17 mouse cellular contexts compared by ENCODE assay signal in the genomic region with DNA sequence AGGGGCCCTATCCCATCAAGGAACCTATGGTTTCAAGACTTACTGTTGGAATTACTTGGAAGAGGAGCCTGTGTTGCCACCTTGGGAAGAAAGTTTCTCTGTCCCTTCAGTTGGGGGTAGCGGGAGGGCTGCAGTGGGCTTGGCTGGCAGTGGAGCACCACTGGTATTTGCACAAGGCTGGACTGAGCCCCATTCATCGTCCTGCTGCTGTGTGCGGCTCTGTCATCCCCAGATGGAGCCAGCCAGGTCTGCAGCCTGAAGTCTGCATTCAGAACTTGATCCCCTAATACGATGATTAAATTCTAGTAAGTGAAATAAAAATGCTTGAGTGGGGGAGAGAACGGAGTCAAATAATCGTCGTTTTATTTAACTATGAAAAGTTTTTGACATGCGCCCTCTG. TPM values are rescaled to one million over a fixed set of nuclear protein-coding genes. Genes with fewer than 3 reads are reported as not detected.
A peak's percentile ranks its signal among the peaks of the same experiment; 100 is the strongest.
DNase-seq lines count a peak whose midpoint lies in the region; ATAC-seq and TF ChIP-seq lines count a peak whose summit lies in the region.
"Had no signal": no experiment of that assay in that cellular context is flagged by ENCODE, and none has a peak within 500 bp of the region (broad histone marks: within the 10 kb centered on the region; RNA-seq: fewer than 3 reads in every experiment).

No protein-coding gene starts in this region.

- no peak overlapping the region for H3K4me2 ChIP-seq in heart, embryonic 14.5 days (ENCODE audit: low read length)
- 0 out of 2 replicates have a peak overlapping the region, but pooled peaks have one; percentile 6 for H3K4me2 ChIP-seq in lung, embryonic 16.5 days (ENCODE audit: low read depth, low read length)
- H3K4me2 ChIP-seq in embryonic facial prominence, embryonic 13.5 days: peak overlapping the region; percentile 57
- H3K4me2 ChIP-seq in limb, embryonic 11.5 days (ENCODE audit: low read depth, severe bottlenecking): no peak overlapping the region; the same call in 1 of the 2 replicates
- H3K4me2 ChIP-seq: liver, embryonic 11.5 days had no signal

- TF ChIP-seq POLR2A in heart, adult 2 months (IDR thresholded peaks at IDR 0.05; ENCODE audit: insufficient read depth, low read depth, low read length): no peak

- H3K36me3 ChIP-seq in heart, embryonic 14.5 days (ENCODE audit: control insufficient read depth, insufficient read depth, low read length): 0 out of 2 replicates have a peak, but pooled peaks cover 5% of the 10 kb centered on the region
- H3K36me3 ChIP-seq in heart, adult 2 months (ENCODE audit: control insufficient read depth, insufficient read depth, low read length): no peaks in the 10 kb centered on the region
- peaks cover 5% of the 10 kb centered on the region for H3K36me3 ChIP-seq in lung, embryonic 16.5 days (ENCODE audit: control insufficient read depth, insufficient read depth, low read length)
- peaks cover 43% of the 10 kb centered on the region for H3K36me3 ChIP-seq in embryonic facial prominence, embryonic 13.5 days
- H3K36me3 ChIP-seq in limb, embryonic 11.5 days (ENCODE audit: control insufficient read depth, insufficient read depth, low read length): no peaks in the 10 kb centered on the region; the same call in 1 of the 2 replicates

- no peak overlapping the region for H3K9ac ChIP-seq in heart, embryonic 14.5 days (ENCODE audit: low read length)
- H3K9ac ChIP-seq in heart, adult 2 months (ENCODE audit: low read depth, low read length): no peak overlapping the region
- 0 out of 2 replicates have a peak overlapping the region, but pooled peaks have one; percentile 2 for H3K9ac ChIP-seq in lung, embryonic 16.5 days (ENCODE audit: low read length)
- H3K9ac ChIP-seq in embryonic facial prominence, embryonic 13.5 days: peak overlapping the region; percentile 73; the same call in 1 of the 2 replicates
- H3K9ac ChIP-seq in limb, embryonic 11.5 days (ENCODE audit: low read length): no peak overlapping the region

- H3K27me3 ChIP-seq in heart, embryonic 14.5 days (ENCODE audit: control insufficient read depth, insufficient read depth, low read length): no peaks in the 10 kb centered on the region
- no peaks in the 10 kb centered on the region for H3K27me3 ChIP-seq in heart, adult 2 months (ENCODE audit: control insufficient read depth, insufficient read depth, low read length)
- H3K27me3 ChIP-seq in lung, embryonic 16.5 days (ENCODE audit: control insufficient read depth, insufficient read depth, low read depth, low read length): no peaks in the 10 kb centered on the region
- no peaks in the 10 kb centered on the region for H3K27me3 ChIP-seq in embryonic facial prominence, embryonic 13.5 days
- H3K27me3 ChIP-seq in limb, embryonic 11.5 days (ENCODE audit: control insufficient read depth, insufficient read depth, low read length): no peaks in the 10 kb centered on the region

- no peaks in the 10 kb centered on the region for H3K79me2 ChIP-seq in heart, adult 2 months (replicated peaks; ENCODE audit: control insufficient read depth, insufficient read depth, low read length)

- H3K27ac ChIP-seq in heart, embryonic 14.5 days (replicated peaks in 1 of 2; ENCODE audit: control insufficient read depth in 1 of 2, insufficient read depth in 1 of 2, low read depth in 2 of 2, low read length in 2 of 2): peak overlapping the region; percentile 62 to 67; a peak in 3 of 4 replicates
- no peak overlapping the region for H3K27ac ChIP-seq in heart, adult 2 months
- H3K27ac ChIP-seq in lung, embryonic 16.5 days (ENCODE audit: low read length): peak overlapping the region; percentile 78
- peak overlapping the region; percentile 95 for H3K27ac ChIP-seq in embryonic facial prominence, embryonic 13.5 days
- H3K27ac ChIP-seq in limb, embryonic 11.5 days (replicated peaks; ENCODE audit: low read depth, low read length): peak overlapping the region; percentile 80
- H3K27ac ChIP-seq: macrophage had no signal

- ATAC-seq in heart, embryonic 14.5 days (ENCODE audit: insufficient number of reproducible peaks, insufficient read depth, low FRiP score, low read depth): no peak
- ATAC-seq in lung, embryonic 16.5 days (ENCODE audit: low read depth): no peak
- ATAC-seq in embryonic facial prominence, embryonic 13.5 days (ENCODE audit: insufficient number of reproducible peaks, insufficient read depth, low FRiP score, low TSS enrichment, low read depth): peak; percentile 48; the same call in 1 of the 2 replicates
- peak; percentile 58 for ATAC-seq in limb, embryonic 11.5 days (ENCODE audit: insufficient number of reproducible peaks, low FRiP score, low TSS enrichment, low read depth)
- ATAC-seq: CD4-positive, CD25-positive, alpha-beta regulatory T cell, adult 4 months; forebrain, embryonic 14.5 days; inflammation-experienced regulatory T-cells, adult 6 months had no signal

- WGBS in heart, embryonic 14.5 days: 86% methylated on average over 8 of the region's 8 CpGs
- 87% methylated on average over 8 of the region's 8 CpGs for WGBS in heart, adult 2 months
- 58% methylated on average over 8 of the region's 8 CpGs for WGBS in lung, embryonic 16.5 days
- 39% methylated on average over 8 of the region's 8 CpGs for WGBS in embryonic facial prominence, embryonic 13.5 days
- WGBS in limb, embryonic 11.5 days: 83% methylated on average over 8 of the region's 8 CpGs

- intact Hi-C loops in heart, adult 2 months (cut with DNase I): loop anchor here (5.0 kb wide), 1 partner anchor 47 kb away; no protein-coding TSS in a partner anchor

- H3K9me3 ChIP-seq in heart, embryonic 14.5 days (ENCODE audit: control insufficient read depth, low read length): no peaks in the 10 kb centered on the region
- no peaks in the 10 kb centered on the region for H3K9me3 ChIP-seq in lung, embryonic 16.5 days (ENCODE audit: control insufficient read depth, low read length)
- no peaks in the 10 kb centered on the region for H3K9me3 ChIP-seq in embryonic facial prominence, embryonic 13.5 days
- H3K9me3 ChIP-seq in limb, embryonic 11.5 days (ENCODE audit: control insufficient read depth, low read length): no peaks in the 10 kb centered on the region

- no peak for TF ChIP-seq EP300 in heart, adult 2 months (IDR thresholded peaks at IDR 0.05; ENCODE audit: insufficient read depth, low read depth, low read length)

- DNase-seq in heart, adult 2 months: no peak
- no peak for DNase-seq in lung, postnatal 10 days
- no peak for DNase-seq in limb, embryonic 11.5 days (ENCODE audit: low spot score)
- no peak for DNase-seq in urinary bladder, postnatal 36 days (ENCODE audit: low spot score in 2 of 2)
- no peak for DNase-seq in Muller cell, postnatal 12 days (ENCODE audit: inconsistent ontology term)
- DNase-seq: cerebellum, adult 18-20 months; kidney, postnatal 36 days; retina, postnatal 1 day; spleen, adult 18-20 months had no signal

- peaks cover 26 to 29% of the 10 kb centered on the region in 2 experiments for H3K4me1 ChIP-seq in heart, embryonic 14.5 days (ENCODE audit: control insufficient read depth in 2 of 2, insufficient read depth in 2 of 2, low read length in 2 of 2)
- H3K4me1 ChIP-seq in heart, adult 2 months (ENCODE audit: control insufficient read depth, insufficient read depth, low read length): peaks cover 6% of the 10 kb centered on the region
- H3K4me1 ChIP-seq in lung, embryonic 16.5 days (replicated peaks; ENCODE audit: control insufficient read depth, insufficient read depth, low read length): peaks cover 16% of the 10 kb centered on the region
- H3K4me1 ChIP-seq in embryonic facial prominence, embryonic 13.5 days: peaks cover 65% of the 10 kb centered on the region
- peaks cover 2% of the 10 kb centered on the region; the same call in 1 of the 2 replicates for H3K4me1 ChIP-seq in limb, embryonic 11.5 days (ENCODE audit: control insufficient read depth, insufficient read depth, low read length)

- TF ChIP-seq CTCF in heart, adult 2 months (IDR thresholded peaks at IDR 0.05): no peak

- no peak overlapping the region for H3K4me3 ChIP-seq in heart, embryonic 14.5 days (ENCODE audit: control insufficient read depth in 1 of 2, insufficient read depth in 1 of 2, low read depth in 1 of 2, low read length in 2 of 2)
- no peak overlapping the region for H3K4me3 ChIP-seq in heart, adult 2 months
- no peak overlapping the region for H3K4me3 ChIP-seq in lung, embryonic 16.5 days (ENCODE audit: low read length)
- H3K4me3 ChIP-seq in embryonic facial prominence, embryonic 13.5 days: no peak overlapping the region
- no peak overlapping the region for H3K4me3 ChIP-seq in limb, embryonic 11.5 days (ENCODE audit: low read depth, low read length)

RNA-seq across cellular contexts. Expression of a gene that starts 44.1 kb away (rescaled TPM):
- polyA plus RNA-seq in heart, embryonic 14.5 days (2014; fragmentation: Nextera tagmentation; extraction: Ambion mirVana): 176 and 179 TPM in 2 replicates
- total RNA-seq in heart, adult 2 months (2021): 100 to 1,000 TPM in 1 of 2 experiments, 10 to 100 TPM in 1; 91.2 to 101 TPM
- 55.3 and 80.8 TPM in 2 replicates for polyA plus RNA-seq in heart, adult 2 months (2012; rRNA removed)
- 232 TPM in 2 replicates for polyA plus RNA-seq in lung, embryonic 16.5 days (2015; fragmentation: Nextera tagmentation; extraction: Ambion mirVana)
- polyA plus RNA-seq in embryonic facial prominence, embryonic 13.5 days (2015; fragmentation: Nextera tagmentation; extraction: Ambion mirVana): 325 and 349 TPM in 2 replicates
- 409 and 415 TPM in 2 replicates for polyA plus RNA-seq in limb, embryonic 11.5 days (2014; fragmentation: Nextera tagmentation; extraction: Ambion mirVana)

Comparison
In these comparisons a context has a peak if more than half of its experiments do, and no peak if none do; other contexts are left out.
1. ATAC-seq: peak in embryonic facial prominence, embryonic 13.5 days (single experiment) and limb, embryonic 11.5 days (single experiment); none in heart, embryonic 14.5 days (single experiment) and lung, embryonic 16.5 days (single experiment).
2. H3K4me2 ChIP-seq: peak in lung, embryonic 16.5 days (single experiment) and embryonic facial prominence, embryonic 13.5 days (single experiment); none in heart, embryonic 14.5 days (single experiment) and limb, embryonic 11.5 days (single experiment).
3. H3K9ac ChIP-seq: peak in lung, embryonic 16.5 days (single experiment) and embryonic facial prominence, embryonic 13.5 days (single experiment); none in heart, embryonic 14.5 days (single experiment), heart, adult 2 months (single experiment) and limb, embryonic 11.5 days (single experiment).